Mouse (Mus musculus): Measurements from ENCODE around the gene Zbtb2. TPM values are rescaled to one million over a fixed set of nuclear protein-coding genes. Genes with fewer than 3 reads are reported as not detected.
"Not testable (repeated sequence)": the region's sequence is repeated elsewhere in the genome, so short reads cannot be mapped to it uniquely, and the experiment has no call there.

The Zbtb2 gene
- 5.1 and 5.6 TPM in 2 replicates for polyA plus RNA-seq (2015; fragmentation: Nextera tagmentation; extraction: Ambion mirVana)

GRCm38 (mm10) chr10:4387701-4388383, at the start of gene Zbtb2:
Zbtb2 (minus strand) TSS chr10:4388108.
- TF ChIP-seq CTCF (IDR thresholded peaks at IDR 0.05; ENCODE audit: low read depth) = no peak
- Histone ChIP-seq H3K27me3 (replicated peaks; ENCODE audit: control insufficient read depth, insufficient read depth, low read length) (no peaks in the 10 kb centered on the region), H3K9me3 (ENCODE audit: control insufficient read depth) (no peaks in the 10 kb centered on the region), H3K36me3 (ENCODE audit: control insufficient read depth, insufficient read depth) (no peaks in the 10 kb centered on the region), H3K9ac (ENCODE audit: low read depth, low read length) (peak within 1 kb of the TSS; percentile 99), H3K27ac (ENCODE audit: low read depth, low read length) (peak within 1 kb of the TSS; percentile 100), H3K4me2 (replicated peaks; ENCODE audit: low read depth) (peak within 1 kb of the TSS; percentile 81), H3K4me3 (ENCODE audit: low read depth, low read length) (peak within 1 kb of the TSS; percentile 98), H3K4me1 (replicated peaks; ENCODE audit: control insufficient read depth, insufficient read depth, low read length) (peaks cover 10% of the 10 kb centered on the region)
- WGBS = under 1% methylated on average over 48 of the region's 87 CpGs
- 0 out of 2 replicates have a peak, but pooled peaks have one; percentile 1 for ATAC-seq

- Histone ChIP-seq H3K36me3 (ENCODE audit: control insufficient read depth, insufficient read depth) (peaks cover 20% of the 10 kb centered on the region), H3K4me2 (replicated peaks; ENCODE audit: low read depth) (no peak overlapping the region), H3K27me3 (replicated peaks; ENCODE audit: control insufficient read depth, insufficient read depth, low read length) (no peaks in the 10 kb centered on the region), H3K4me3 (ENCODE audit: low read depth, low read length) (no peak overlapping the region), H3K9ac (ENCODE audit: low read depth, low read length) (no peak overlapping the region), H3K4me1 (replicated peaks; ENCODE audit: control insufficient read depth, insufficient read depth, low read length) (no peaks in the 10 kb centered on the region), H3K9me3 (ENCODE audit: control insufficient read depth) (no peaks in the 10 kb centered on the region), H3K27ac (ENCODE audit: low read depth, low read length) (no peak overlapping the region)
- WGBS = 85% methylated on average over 3 of the region's 3 CpGs
- ATAC-seq = no peak
- no peak for TF ChIP-seq CTCF (IDR thresholded peaks at IDR 0.05; ENCODE audit: low read depth)
Measured at GRCm38 (mm10) chr10:4435416-4435815, 47.5 kb upstream of the Zbtb2 start.

GRCm38 (mm10) chr10:4433871-4434270, 46.0 kb upstream of the Zbtb2 start:
- 79% methylated on average over 2 of the region's 2 CpGs for WGBS
- H3K4me3 ChIP-seq (ENCODE audit: low read depth, low read length) = not testable (repeated sequence)

GRCm38 (mm10) chr10:4432996-4433755, 45.3 kb upstream of the Zbtb2 start:
- Histone ChIP-seq H3K27ac (ENCODE audit: low read depth, low read length) (peak overlapping the region; percentile 91), H3K4me2 (replicated peaks; ENCODE audit: low read depth) (peak overlapping the region; percentile 61), H3K9me3 (ENCODE audit: control insufficient read depth) (no peaks in the 10 kb centered on the region), H3K27me3 (replicated peaks; ENCODE audit: control insufficient read depth, insufficient read depth, low read length) (no peaks in the 10 kb centered on the region), H3K4me3 (ENCODE audit: low read depth, low read length) (peak overlapping the region; percentile 68), H3K36me3 (ENCODE audit: control insufficient read depth, insufficient read depth) (peaks cover 11% of the 10 kb centered on the region; the same call in 1 of the 2 replicates), H3K9ac (ENCODE audit: low read depth, low read length) (peak overlapping the region; percentile 73), H3K4me1 (replicated peaks; ENCODE audit: control insufficient read depth, insufficient read depth, low read length) (no peaks in the 10 kb centered on the region)
- TF ChIP-seq CTCF (IDR thresholded peaks at IDR 0.05; ENCODE audit: low read depth) = peak; percentile 50
- no peak for ATAC-seq
- WGBS = 7% methylated on average over 19 of the region's 19 CpGs

More at GRCm38 (mm10) chr10:4433871-4434270, 46.0 kb upstream of the Zbtb2 start:
- H3K36me3 ChIP-seq (ENCODE audit: control insufficient read depth, insufficient read depth); H3K4me1 ChIP-seq (replicated peaks; ENCODE audit: control insufficient read depth, insufficient read depth, low read length); H3K9me3 ChIP-seq (ENCODE audit: control insufficient read depth); ATAC-seq; H3K4me2 ChIP-seq (replicated peaks; ENCODE audit: low read depth); H3K27ac ChIP-seq (ENCODE audit: low read depth, low read length); H3K27me3 ChIP-seq (replicated peaks; ENCODE audit: control insufficient read depth, insufficient read depth, low read length); H3K9ac ChIP-seq (ENCODE audit: low read depth, low read length): not testable (repeated sequence)

- peak within 1 kb of the TSS; percentile 68 for H3K4me3 ChIP-seq (ENCODE audit: low read depth, low read length)
- no peaks in the 10 kb centered on the region for H3K9me3 ChIP-seq (ENCODE audit: control insufficient read depth)
- peak within 1 kb of the TSS; percentile 91 for H3K27ac ChIP-seq (ENCODE audit: low read depth, low read length)
- ATAC-seq = peak; percentile 98
- peaks cover 11% of the 10 kb centered on the region; the same call in 1 of the 2 replicates for H3K36me3 ChIP-seq (ENCODE audit: control insufficient read depth, insufficient read depth)
- WGBS = under 1% methylated on average over 65 of the region's 75 CpGs
- no peak for TF ChIP-seq CTCF (IDR thresholded peaks at IDR 0.05; ENCODE audit: low read depth)
- no peaks in the 10 kb centered on the region for H3K27me3 ChIP-seq (replicated peaks; ENCODE audit: control insufficient read depth, insufficient read depth, low read length)
- H3K4me1 ChIP-seq (replicated peaks; ENCODE audit: control insufficient read depth, insufficient read depth, low read length) = no peaks in the 10 kb centered on the region
- H3K4me2 ChIP-seq (replicated peaks; ENCODE audit: low read depth) = peak within 1 kb of the TSS; percentile 61
- H3K9ac ChIP-seq (ENCODE audit: low read depth, low read length) = peak within 1 kb of the TSS; percentile 73
Measured at GRCm38 (mm10) chr10:4432123-4432931, 44.4 kb upstream of the Zbtb2 start, which contains the start of the genes Rmnd1 and Armt1. Rmnd1 (minus strand) TSS chr10:4432388. Armt1 (plus strand) TSS chr10:4432467.
